Mouse (Mus musculus): Measurements from ENCODE around the gene Susd4. TPM values are rescaled to one million over a fixed set of nuclear protein-coding genes. Genes with fewer than 3 reads are reported as not detected.

Gene Susd4
- total RNA-seq, 2 experiments from 2014 or later = 94.1 to 100 TPM

DNA sequence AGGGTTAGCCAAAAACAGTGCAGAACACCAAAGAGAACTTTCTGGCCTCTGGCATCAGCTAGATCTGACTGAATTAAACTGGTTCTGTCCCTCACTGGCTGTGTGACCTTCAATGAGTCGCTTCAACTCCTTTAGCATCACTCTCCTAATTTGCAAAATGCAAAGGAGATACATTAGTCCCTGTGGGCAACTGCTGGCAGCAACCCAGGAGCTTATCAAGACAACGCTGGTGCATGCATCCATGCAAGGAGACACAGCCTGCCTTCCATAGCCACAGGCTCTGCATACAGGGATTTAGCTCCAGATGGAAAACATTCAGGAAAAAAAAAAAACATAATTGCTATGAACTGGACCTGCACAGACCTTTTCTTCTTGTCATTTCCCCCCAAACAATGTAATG is 148.9 kb downstream of the Susd4 start:
- no peak for DNase-seq (ENCODE audit: low spot score in 2 of 2)

GRCm38 (mm10) chr1:182914121-182914908 is 150.7 kb downstream of the Susd4 start:
- no peak for DNase-seq (ENCODE audit: low spot score in 2 of 2)

- no peak for DNase-seq (ENCODE audit: low spot score in 2 of 2)
Measured at GRCm38 (mm10) chr1:182916166-182916565, 152.5 kb downstream of the Susd4 start.

GRCm38 (mm10) chr1:182918718-182919346 is 155.2 kb downstream of the Susd4 start:
- DNase-seq (ENCODE audit: low spot score in 2 of 2) = no peak

- no peak for DNase-seq (ENCODE audit: low spot score in 2 of 2)
Measured at GRCm38 (mm10) chr1:182922824-182923223, 159.2 kb downstream of the Susd4 start.

GRCm38 (mm10) chr1:182926465-182926864 is 162.8 kb downstream of the Susd4 start:
- no peak for DNase-seq (ENCODE audit: low spot score in 2 of 2)

GRCm38 (mm10) chr1:182927878-182928851 is 164.5 kb downstream of the Susd4 start:
- DNase-seq (ENCODE audit: low spot score in 2 of 2) = no peak

DNA sequence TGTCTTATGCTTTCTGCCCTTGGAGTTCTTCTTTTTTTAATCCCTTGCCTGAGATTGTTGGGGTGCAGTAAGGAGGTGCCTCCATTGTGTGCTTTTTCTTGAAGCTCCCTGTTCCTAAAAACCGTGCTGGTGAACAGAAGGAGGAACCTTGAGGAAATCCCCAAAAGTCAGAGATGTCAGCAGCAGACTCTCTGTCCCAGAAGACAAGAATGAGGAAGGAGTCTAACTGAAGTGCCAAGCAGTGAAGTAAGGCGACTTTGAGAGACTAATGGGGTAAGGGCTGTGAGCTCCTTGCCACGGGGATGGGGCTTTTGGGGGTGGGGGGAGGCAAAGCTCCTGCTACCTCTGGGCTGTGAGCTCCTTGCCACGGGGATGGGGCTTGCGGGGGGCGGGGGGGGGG is 171.8 kb downstream of the Susd4 start:
- no peak for DNase-seq (ENCODE audit: low spot score in 2 of 2)

DNA sequence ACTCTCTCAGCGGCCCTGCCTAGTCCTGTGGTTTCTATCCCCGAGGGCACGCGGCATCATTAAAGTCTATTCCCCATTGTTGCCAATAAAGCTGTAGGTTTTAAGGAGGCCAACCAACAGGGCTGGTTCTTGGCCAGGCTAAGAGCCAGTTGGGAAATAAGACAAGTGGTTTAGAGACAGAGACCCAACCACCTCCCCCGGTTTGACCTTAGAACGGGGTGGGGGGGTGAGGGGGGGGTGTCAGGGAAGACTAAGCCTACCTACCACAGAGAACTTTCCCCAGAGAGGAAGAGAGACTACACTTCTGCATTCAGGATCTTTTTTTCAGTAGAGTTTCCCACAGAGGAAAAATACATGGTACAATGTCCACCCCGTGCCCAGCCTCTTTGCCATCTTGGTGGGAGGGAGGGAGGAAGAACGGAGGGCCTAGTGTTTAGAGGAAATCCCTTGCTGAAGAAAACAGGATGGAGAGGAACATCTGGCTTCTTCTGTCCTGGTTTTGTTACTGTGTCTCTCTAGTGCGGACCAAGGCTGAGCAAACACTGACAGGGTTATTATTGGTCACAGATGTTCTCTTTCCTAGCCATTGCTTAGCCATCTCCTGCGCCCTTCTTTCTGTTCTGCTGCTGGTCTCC is 173.9 kb downstream of the Susd4 start:
- no peak for DNase-seq (ENCODE audit: low spot score in 2 of 2)

- DNase-seq (ENCODE audit: low spot score in 2 of 2) = no peak
Measured at GRCm38 (mm10) chr1:182941921-182942320, 178.3 kb downstream of the Susd4 start.

GRCm38 (mm10) chr1:182943911-182944310 is 180.3 kb downstream of the Susd4 start:
- no peak for DNase-seq (ENCODE audit: low spot score in 2 of 2)

GRCm38 (mm10) chr1:182944638-182945037 is 181.0 kb downstream of the Susd4 start:
- no peak for DNase-seq (ENCODE audit: low spot score in 2 of 2)

- DNase-seq (ENCODE audit: low spot score in 2 of 2) = no peak
Measured at GRCm38 (mm10) chr1:182945561-182945960, 181.9 kb downstream of the Susd4 start.

Other genes starting within 250 kb of the Susd4 start
- gene Capn2, start 246.3 kb upstream of the Susd4 start, total RNA-seq (2021) = 10 to 100 TPM; 75.3 to 77.7 TPM
- gene Capn8, start 198.9 kb upstream of the Susd4 start, total RNA-seq (2021) = not detected
- gene Ccdc185, start 14.7 kb upstream of the Susd4 start, total RNA-seq (2021) = under 1 TPM in 1 of 2 experiments, not detected in 1; 0.16 TPM
- gene Tlr5, start 190.9 kb downstream of the Susd4 start, total RNA-seq (2021) = under 1 TPM; 0.67 to 0.69 TPM